Mouse (Mus musculus): Measurements from ENCODE around the gene Entpd7.

The Entpd7 gene

DNA sequence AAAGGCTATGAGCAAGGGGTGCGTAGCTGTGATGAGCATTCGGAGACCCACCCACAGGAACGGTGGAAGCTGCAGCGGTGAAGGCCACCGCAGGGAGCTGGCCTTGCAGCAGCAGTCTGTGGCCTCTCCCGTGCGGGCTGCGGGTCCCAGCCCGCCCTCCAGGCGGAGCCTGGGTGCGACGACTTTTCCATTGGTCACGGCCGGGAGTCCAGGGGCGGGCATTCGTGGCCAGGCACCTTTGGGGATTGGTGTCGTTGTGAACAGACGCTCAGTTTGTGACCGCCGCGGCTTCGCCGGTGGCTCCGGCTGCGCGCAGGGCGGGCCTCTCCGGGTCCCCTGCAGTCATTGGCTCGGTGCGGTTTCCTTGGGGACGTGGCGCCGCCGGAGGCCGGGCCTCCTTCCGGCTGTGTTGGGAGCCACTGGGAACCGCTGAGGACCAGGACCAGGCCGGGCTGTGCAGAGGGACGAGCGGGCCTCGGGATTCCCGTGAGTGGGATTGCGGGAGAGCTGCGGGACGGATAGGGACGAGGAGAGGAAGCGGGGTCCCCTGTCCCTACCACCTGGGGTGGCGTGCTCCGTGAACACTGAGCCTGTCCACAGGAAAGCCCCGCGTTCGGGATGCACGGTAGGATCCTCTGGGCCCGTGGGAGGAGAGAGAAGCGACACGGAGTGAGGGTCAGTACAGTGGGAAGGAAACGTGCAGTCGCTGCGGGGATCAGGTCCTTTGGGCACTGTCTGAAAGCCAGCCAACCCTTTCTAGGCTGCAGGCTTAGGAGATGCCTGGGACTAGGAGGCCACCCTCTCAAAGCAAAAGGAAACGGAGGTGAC is at the start of gene Entpd7:
Entpd7 (plus strand) TSS at position 254 of the 828 bp plus-strand sequence.
- TF ChIP-seq GATA4 (IDR thresholded peaks at IDR 0.05; ENCODE audit: insufficient replicate concordance, low read length), result no peak; the same call in 1 of the 2 replicates

GRCm38 (mm10) chr19:43641833-43642232 is 47.6 kb upstream of the Entpd7 start:
- no peak for TF ChIP-seq GATA4 (IDR thresholded peaks at IDR 0.05; ENCODE audit: insufficient replicate concordance, low read length)

DNA sequence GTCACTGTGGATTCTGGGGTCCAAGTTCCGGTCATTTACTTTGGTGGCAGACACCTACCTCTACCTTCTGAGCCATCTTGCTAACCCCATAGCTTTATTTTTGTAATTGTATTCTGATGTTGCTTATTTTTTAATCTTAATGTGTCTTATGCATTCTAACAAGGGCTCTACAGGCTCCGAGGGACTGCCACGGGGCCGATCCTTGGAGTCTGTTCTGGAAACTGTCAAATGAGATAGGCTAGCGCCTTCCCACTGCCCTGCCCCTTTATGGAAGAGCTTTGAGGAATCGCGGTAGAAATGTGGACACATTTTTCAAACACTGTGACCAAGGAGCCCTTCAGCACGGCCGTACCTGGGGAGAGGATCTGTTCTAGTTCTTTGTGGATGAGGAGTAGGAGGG is 46.6 kb upstream of the Entpd7 start:
- no peak for TF ChIP-seq GATA4 (IDR thresholded peaks at IDR 0.05; ENCODE audit: insufficient replicate concordance, low read length)

DNA sequence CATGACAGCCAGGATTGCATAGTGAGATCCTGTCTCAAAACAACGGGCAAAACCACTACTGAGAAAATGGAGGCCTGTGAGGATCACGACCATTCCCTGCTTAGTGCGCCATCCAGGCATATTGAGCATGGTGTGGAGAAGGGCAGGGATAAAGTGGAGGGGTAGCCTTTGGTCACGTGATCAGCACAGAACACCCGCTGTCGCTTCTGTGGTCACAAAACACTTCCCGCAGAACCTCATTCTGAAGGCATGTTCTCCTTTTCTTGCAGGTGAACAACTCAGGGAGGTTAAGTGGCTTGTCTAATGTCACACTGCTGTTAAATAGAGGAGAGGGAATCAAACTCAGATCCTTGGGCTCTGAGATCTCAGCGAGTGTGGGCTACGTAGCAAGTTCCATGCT is 44.0 kb upstream of the Entpd7 start:
- TF ChIP-seq GATA4 (IDR thresholded peaks at IDR 0.05; ENCODE audit: insufficient replicate concordance, low read length), result no peak

DNA sequence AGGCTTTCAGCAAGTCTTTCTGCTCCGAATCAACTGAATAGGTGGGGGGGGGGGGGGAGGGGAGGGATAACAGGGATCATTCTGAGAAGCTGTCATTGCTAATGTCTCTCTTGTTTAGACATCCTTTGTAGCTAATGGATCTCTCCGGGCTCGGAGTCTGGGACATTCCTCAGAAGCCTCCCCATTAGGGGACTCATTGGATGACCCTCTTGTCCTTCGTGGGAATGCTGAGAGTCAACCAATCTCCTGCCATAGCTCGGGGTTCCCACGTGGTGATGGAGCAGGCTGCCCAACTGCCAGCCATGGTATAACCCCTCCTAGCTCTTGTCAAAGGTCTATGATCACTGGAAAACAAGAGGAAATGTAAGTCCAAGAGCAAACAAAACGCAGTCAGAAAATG is 42.6 kb upstream of the Entpd7 start:
- TF ChIP-seq GATA4 (IDR thresholded peaks at IDR 0.05; ENCODE audit: insufficient replicate concordance, low read length), result no peak

DNA sequence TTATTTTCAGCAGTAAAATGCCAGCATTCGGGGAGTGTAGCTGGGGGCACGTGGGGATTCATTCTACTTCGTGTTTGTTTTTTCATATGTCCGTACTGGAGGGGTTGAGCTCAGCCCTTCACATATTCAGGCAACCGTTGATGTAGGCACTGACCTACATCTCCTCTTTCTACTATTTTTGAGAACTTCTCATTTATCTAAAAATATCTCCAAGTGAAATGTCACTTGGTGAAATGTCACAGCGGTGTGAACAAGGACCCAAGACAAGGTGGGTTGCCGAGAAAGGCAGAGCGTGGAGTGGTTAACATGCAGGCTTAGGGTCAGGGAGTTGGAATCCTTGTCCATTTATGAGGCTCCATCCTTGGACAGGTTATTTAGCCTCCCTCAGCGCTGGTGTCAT is 42.2 kb upstream of the Entpd7 start:
- no peak for TF ChIP-seq GATA4 (IDR thresholded peaks at IDR 0.05; ENCODE audit: insufficient replicate concordance, low read length)

DNA sequence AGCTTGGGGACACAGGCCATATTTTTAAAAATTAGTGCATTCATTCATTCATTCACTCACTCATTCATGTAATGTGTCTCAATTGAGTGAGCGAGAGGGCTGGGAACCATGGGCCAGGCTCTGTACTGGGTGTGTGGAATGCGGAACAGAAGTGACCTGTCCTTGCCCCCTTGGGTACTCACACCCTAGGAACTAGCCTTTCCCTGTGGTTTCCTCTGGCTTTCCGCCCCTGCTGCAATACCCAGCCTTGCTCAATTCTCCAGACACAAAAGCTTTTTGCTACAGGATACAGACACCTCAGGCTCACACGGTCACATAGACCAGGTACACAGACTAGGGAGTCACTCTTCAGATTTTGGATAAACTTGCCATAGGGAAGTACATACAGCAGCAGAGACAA is 41.1 kb upstream of the Entpd7 start:
- no peak for TF ChIP-seq GATA4 (IDR thresholded peaks at IDR 0.05; ENCODE audit: insufficient replicate concordance, low read length)

GRCm38 (mm10) chr19:43651241-43651785 is 38.2 kb upstream of the Entpd7 start:
- no peak for TF ChIP-seq GATA4 (IDR thresholded peaks at IDR 0.05; ENCODE audit: insufficient replicate concordance, low read length)

GRCm38 (mm10) chr19:43655735-43656492 is 33.6 kb upstream of the Entpd7 start:
- TF ChIP-seq GATA4 (IDR thresholded peaks at IDR 0.05; ENCODE audit: insufficient replicate concordance, low read length), result no peak

GRCm38 (mm10) chr19:43659632-43660031 is 29.8 kb upstream of the Entpd7 start:
- TF ChIP-seq GATA4 (IDR thresholded peaks at IDR 0.05; ENCODE audit: insufficient replicate concordance, low read length), result no peak

DNA sequence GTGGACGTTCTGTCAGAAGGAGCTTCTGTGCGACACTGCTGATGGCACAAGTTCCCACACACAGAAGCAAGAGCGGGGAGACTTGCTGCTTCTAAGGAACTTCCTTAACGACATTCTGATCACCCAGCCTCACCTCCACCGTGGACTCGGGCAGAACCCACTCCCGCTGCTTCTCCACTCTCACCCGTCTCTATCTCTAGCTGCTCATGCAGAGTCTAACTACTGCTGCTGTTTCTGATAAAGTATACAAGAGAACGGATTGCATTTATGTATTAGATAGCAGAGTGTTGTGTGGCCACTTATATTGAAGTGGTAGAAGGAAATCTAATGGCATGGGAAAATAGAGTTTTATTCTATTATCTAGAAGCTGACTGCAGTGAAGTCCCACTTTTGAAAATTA is 28.7 kb upstream of the Entpd7 start:
- no peak for TF ChIP-seq GATA4 (IDR thresholded peaks at IDR 0.05; ENCODE audit: insufficient replicate concordance, low read length)

GRCm38 (mm10) chr19:43662176-43662967 is 27.1 kb upstream of the Entpd7 start:
- no peak for TF ChIP-seq GATA4 (IDR thresholded peaks at IDR 0.05; ENCODE audit: insufficient replicate concordance, low read length)

- TF ChIP-seq GATA4 (IDR thresholded peaks at IDR 0.05; ENCODE audit: insufficient replicate concordance, low read length), result no peak
Observed at GRCm38 (mm10) chr19:43663471-43663870, 26.0 kb upstream of the Entpd7 start.

- TF ChIP-seq GATA4 (IDR thresholded peaks at IDR 0.05; ENCODE audit: insufficient replicate concordance, low read length), result no peak
Observed at GRCm38 (mm10) chr19:43665441-43666048, 23.9 kb upstream of the Entpd7 start.

All from liver, adult (tissue).